Mouse (Mus musculus): ENCODE measurements around the gene Msmp.
A peak's percentile ranks its signal among the peaks of the same experiment; 100 is the strongest.

The Msmp gene

GRCm38 (mm10) chr4:43593453-43593852 is 9.2 kb upstream of the Msmp start:
- no peak for DNase-seq

- no peak for DNase-seq
Observed at GRCm38 (mm10) chr4:43591961-43592360, 7.7 kb upstream of the Msmp start.

- DNase-seq = no peak
Observed at GRCm38 (mm10) chr4:43591543-43591942, 7.2 kb upstream of the Msmp start.

- no peak for DNase-seq
Observed at GRCm38 (mm10) chr4:43587681-43588080, 3.4 kb upstream of the Msmp start.

GRCm38 (mm10) chr4:43586411-43586810 is 2.1 kb upstream of the Msmp start:
- DNase-seq = no peak

- no peak for DNase-seq
Observed at GRCm38 (mm10) chr4:43585682-43586081, 1.4 kb upstream of the Msmp start.

- DNase-seq = no peak
Observed at GRCm38 (mm10) chr4:43583421-43583820, 873 bp downstream of the Msmp start.

- DNase-seq = no peak
Observed at GRCm38 (mm10) chr4:43582241-43582640, 2.1 kb downstream of the Msmp start.

- no peak for DNase-seq
Observed at GRCm38 (mm10) chr4:43581381-43581780, 2.9 kb downstream of the Msmp start.

- no peak for DNase-seq
Observed at GRCm38 (mm10) chr4:43580721-43581120, 3.6 kb downstream of the Msmp start.

GRCm38 (mm10) chr4:43579731-43580130 is 4.6 kb downstream of the Msmp start:
- no peak for DNase-seq

GRCm38 (mm10) chr4:43579256-43579655 is 5.0 kb downstream of the Msmp start:
- no peak for DNase-seq

GRCm38 (mm10) chr4:43578376-43579204 is 5.7 kb downstream of the Msmp start, which contains the start of the genes Rgp1 and Gba2:
Rgp1 (plus strand) TSS chr4:43578715.
Gba2 (minus strand) TSS chr4:43578873.
- DNase-seq = peak; percentile 90 to 93

GRCm38 (mm10) chr4:43577237-43577881 is 6.9 kb downstream of the Msmp start:
- DNase-seq = no peak

GRCm38 (mm10) chr4:43575356-43575755 is 8.9 kb downstream of the Msmp start:
- no peak for DNase-seq

- DNase-seq = no peak
Observed at GRCm38 (mm10) chr4:43573561-43573960, 10.7 kb downstream of the Msmp start.

- no peak for DNase-seq
Observed at GRCm38 (mm10) chr4:43571395-43572045, 12.8 kb downstream of the Msmp start.

GRCm38 (mm10) chr4:43567140-43567539 is 17.2 kb downstream of the Msmp start:
- no peak for DNase-seq

GRCm38 (mm10) chr4:43564231-43564630 is 20.1 kb downstream of the Msmp start:
- no peak for DNase-seq

- DNase-seq = no peak
Observed at GRCm38 (mm10) chr4:43563601-43563875, 20.8 kb downstream of the Msmp start.

- no peak for DNase-seq
Observed at GRCm38 (mm10) chr4:43562769-43563600, 21.3 kb downstream of the Msmp start.

GRCm38 (mm10) chr4:43561997-43562768 is 22.1 kb downstream of the Msmp start, which contains the start of the genes Creb3 and Tln1:
Creb3 (plus strand) TSS chr4:43562332.
Tln1 (minus strand) TSS chr4:43562691.
- peak; percentile 95 to 96 for DNase-seq
